Mouse (Mus musculus): ENCODE measurements at regions not wholly inside any gene's neighbourhood (a gene's known extent, or its start where the extent isn't known, plus 50 kb on each side); places are given as distances from the start of the nearest gene placed in this dataset.
A peak's percentile ranks its signal among the peaks of the same experiment; 100 is the strongest.

DNA sequence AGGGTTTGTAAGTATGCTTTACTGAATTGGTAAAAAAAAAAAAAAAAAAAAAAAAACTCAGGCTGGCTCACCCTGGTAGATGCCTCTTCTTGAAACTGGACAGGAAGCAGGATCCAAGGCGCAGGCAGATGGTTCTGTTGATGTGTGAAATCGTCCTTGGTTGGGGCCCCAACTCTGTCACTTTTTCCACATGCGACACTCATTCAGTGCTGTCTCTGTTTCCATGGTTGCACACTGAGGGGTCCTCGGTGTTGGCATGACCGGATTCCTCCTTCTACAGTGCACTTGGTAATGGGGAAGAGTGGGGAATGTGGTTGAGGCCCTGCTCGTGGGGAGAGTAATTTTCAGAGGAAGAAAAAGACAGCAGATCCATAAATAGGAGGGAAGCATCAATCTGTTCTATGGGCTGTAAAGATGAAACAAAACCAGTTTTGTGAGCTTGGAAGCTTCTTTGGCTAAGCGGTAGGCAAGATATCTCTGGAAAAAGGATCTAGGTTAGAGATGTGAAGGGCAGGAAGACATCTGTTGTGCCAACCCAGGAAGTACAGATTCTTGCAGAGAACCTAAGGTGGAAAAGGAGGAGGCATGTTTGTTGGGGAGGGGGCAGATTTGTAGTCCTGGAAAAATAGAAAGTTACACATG is 394.4 kb downstream of the Tmem132b start:
- no peaks in the 10 kb centered on the region for H3K27me3 ChIP-seq (replicated peaks)
- TF ChIP-seq FLI1 (IDR thresholded peaks at IDR 0.05; ENCODE audit: low read length) (no peak), GATA1 (IDR thresholded peaks at IDR 0.05; ENCODE audit: borderline replicate concordance, low read length) (no peak)

GRCm38 (mm10) chr5:125931502-125931901 is 399.9 kb downstream of the Tmem132b start:
- Histone ChIP-seq H3K36me3 (replicated peaks; ENCODE audit: low read length) (no peaks in the 10 kb centered on the region), H3K9me3 (peaks cover 59% of the 10 kb centered on the region), H3K27me3 (replicated peaks) (no peaks in the 10 kb centered on the region)

More for the DNA sequence above, 394.4 kb downstream of the Tmem132b start:
- H3K36me3 ChIP-seq (replicated peaks; ENCODE audit: low read length) = no peaks in the 10 kb centered on the region
- H3K4me3 ChIP-seq (replicated peaks) = no peak overlapping the region
- H3K9me3 ChIP-seq = peaks cover 59% of the 10 kb centered on the region
- no peaks in the 10 kb centered on the region for H3K4me1 ChIP-seq

DNA sequence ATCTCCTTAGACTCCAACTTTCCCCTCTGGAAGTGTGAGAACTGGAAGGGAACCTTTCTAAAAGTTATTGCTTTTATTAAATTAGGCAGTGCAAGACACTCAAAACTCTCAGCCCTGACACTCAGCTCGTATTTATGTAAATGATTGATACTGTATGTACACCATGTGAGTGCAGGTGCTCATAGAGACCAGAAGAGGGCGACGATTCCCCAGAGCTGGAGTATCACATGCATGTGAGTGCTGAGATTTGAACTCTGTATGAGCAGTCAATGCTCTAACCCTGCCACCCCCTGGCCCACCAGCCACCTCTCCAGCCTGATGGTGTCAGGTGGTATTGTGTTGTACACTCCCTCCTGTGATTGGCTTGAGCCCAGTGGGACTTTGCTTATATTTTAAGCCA is 407.8 kb downstream of the Tmem132b start:
- Histone ChIP-seq H3K9me3 (peaks cover 62% of the 10 kb centered on the region), H3K4me1 (no peaks in the 10 kb centered on the region), H3K27me3 (replicated peaks) (no peaks in the 10 kb centered on the region), H3K36me3 (replicated peaks; ENCODE audit: low read length) (no peaks in the 10 kb centered on the region), H3K4me3 (replicated peaks) (peak overlapping the region; percentile 70)
- TF ChIP-seq FLI1 (IDR thresholded peaks at IDR 0.05; ENCODE audit: low read length) (no peak), GATA1 (IDR thresholded peaks at IDR 0.05; ENCODE audit: borderline replicate concordance, low read length) (no peak)

More at GRCm38 (mm10) chr5:125931502-125931901, 399.9 kb downstream of the Tmem132b start:
- H3K4me3 ChIP-seq (replicated peaks) = no peak overlapping the region
- H3K4me1 ChIP-seq = no peaks in the 10 kb centered on the region
- TF ChIP-seq FLI1 (IDR thresholded peaks at IDR 0.05; ENCODE audit: low read length) (no peak), GATA1 (IDR thresholded peaks at IDR 0.05; ENCODE audit: borderline replicate concordance, low read length) (no peak)

DNA sequence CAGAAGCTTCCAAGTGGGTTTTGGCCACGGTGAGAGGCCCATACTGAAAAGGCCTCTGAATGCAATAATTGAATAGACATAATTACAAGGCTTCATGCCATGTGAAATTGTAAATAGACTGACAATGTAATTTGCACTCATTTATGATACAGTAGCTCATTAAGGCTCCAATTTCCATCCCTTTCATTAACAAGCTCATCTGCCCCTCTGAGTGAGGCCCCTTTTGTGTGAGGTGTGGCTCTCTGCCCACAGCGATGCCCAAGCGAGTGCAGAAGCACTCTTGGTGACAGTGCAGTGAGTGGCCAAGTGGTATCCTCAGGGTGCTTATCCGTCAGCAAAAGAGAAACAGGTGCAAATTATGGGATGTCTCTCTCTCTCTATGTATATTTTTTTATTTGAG is 415.2 kb downstream of the Tmem132b start:
- Histone ChIP-seq H3K9me3 (peaks cover 70% of the 10 kb centered on the region), H3K27me3 (replicated peaks) (no peaks in the 10 kb centered on the region), H3K4me3 (replicated peaks) (no peak overlapping the region), H3K4me1 (no peaks in the 10 kb centered on the region), H3K36me3 (replicated peaks; ENCODE audit: low read length) (no peaks in the 10 kb centered on the region)
- TF ChIP-seq FLI1 (IDR thresholded peaks at IDR 0.05; ENCODE audit: low read length) (no peak), GATA1 (IDR thresholded peaks at IDR 0.05; ENCODE audit: borderline replicate concordance, low read length) (no peak)

GRCm38 (mm10) chr5:125951641-125952040 is 420.1 kb downstream of the Tmem132b start:
- Histone ChIP-seq H3K4me1 (no peaks in the 10 kb centered on the region), H3K36me3 (replicated peaks; ENCODE audit: low read length) (no peaks in the 10 kb centered on the region), H3K27me3 (replicated peaks) (no peaks in the 10 kb centered on the region), H3K9me3 (peaks cover 63% of the 10 kb centered on the region), H3K4me3 (replicated peaks) (no peak overlapping the region)
- TF ChIP-seq GATA1 (IDR thresholded peaks at IDR 0.05; ENCODE audit: borderline replicate concordance, low read length) (no peak), FLI1 (IDR thresholded peaks at IDR 0.05; ENCODE audit: low read length) (no peak)

- TF ChIP-seq FLI1 (IDR thresholded peaks at IDR 0.05; ENCODE audit: low read length) = no peak
- no peak for TF ChIP-seq GATA1 (IDR thresholded peaks at IDR 0.05; ENCODE audit: borderline replicate concordance, low read length)
- no peaks in the 10 kb centered on the region for H3K36me3 ChIP-seq (replicated peaks; ENCODE audit: low read length)
- H3K27me3 ChIP-seq (replicated peaks) = no peaks in the 10 kb centered on the region
- no peaks in the 10 kb centered on the region for H3K4me1 ChIP-seq
- H3K9me3 ChIP-seq = peaks cover 72% of the 10 kb centered on the region
- H3K4me3 ChIP-seq (replicated peaks) = peak overlapping the region; percentile 26
Observed at GRCm38 (mm10) chr5:125964039-125964438, 432.5 kb downstream of the Tmem132b start.

DNA sequence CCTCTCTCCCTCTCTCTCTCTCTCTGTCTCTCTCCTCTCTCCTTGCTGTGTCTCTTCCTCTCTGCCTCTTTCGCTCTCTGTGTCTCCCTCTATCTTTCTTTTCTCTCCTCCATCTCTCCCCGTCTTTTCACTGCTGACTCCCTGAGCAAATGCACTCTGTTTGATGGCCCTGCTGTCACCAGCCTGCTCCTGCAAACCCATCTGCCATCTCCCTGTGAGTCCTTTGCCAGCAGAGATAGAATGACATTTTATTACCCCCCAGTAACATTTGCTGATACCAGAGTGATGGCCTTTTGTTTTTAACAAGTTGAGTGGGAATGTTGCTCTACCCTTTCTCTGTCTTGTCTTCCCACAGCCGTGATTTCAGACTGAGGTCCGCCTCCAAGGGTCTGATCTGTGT is 436.6 kb downstream of the Tmem132b start:
- TF ChIP-seq GATA1 (IDR thresholded peaks at IDR 0.05; ENCODE audit: borderline replicate concordance, low read length) = no peak
- no peak for TF ChIP-seq FLI1 (IDR thresholded peaks at IDR 0.05; ENCODE audit: low read length)
- Histone ChIP-seq H3K4me3 (replicated peaks) (no peak overlapping the region), H3K9me3 (peaks cover 88% of the 10 kb centered on the region), H3K36me3 (replicated peaks; ENCODE audit: low read length) (no peaks in the 10 kb centered on the region), H3K27me3 (replicated peaks) (no peaks in the 10 kb centered on the region), H3K4me1 (no peaks in the 10 kb centered on the region)

DNA sequence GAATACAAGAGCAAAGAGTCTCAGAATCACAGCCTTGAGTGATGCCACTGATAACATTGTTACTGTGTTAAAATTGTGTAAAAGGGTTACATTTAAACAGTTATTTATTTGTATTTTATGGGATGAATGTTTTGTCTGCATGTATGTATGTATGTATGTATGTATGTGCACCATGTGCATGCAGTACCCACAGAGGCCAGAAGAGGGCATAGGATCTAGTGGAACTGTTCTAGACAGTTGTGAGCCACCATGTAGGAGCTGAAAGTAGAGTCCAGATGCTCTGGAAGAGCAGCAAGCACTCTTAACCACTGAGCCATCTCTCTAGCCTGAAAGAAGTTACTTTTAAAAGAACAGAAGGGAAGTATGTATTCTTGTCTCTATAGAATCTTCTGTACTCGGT is 442.5 kb downstream of the Tmem132b start:
- TF ChIP-seq GATA1 (IDR thresholded peaks at IDR 0.05; ENCODE audit: borderline replicate concordance, low read length) = no peak
- TF ChIP-seq FLI1 (IDR thresholded peaks at IDR 0.05; ENCODE audit: low read length) = no peak
- H3K4me3 ChIP-seq (replicated peaks) = no peak overlapping the region
- peaks cover 77% of the 10 kb centered on the region for H3K9me3 ChIP-seq
- no peaks in the 10 kb centered on the region for H3K36me3 ChIP-seq (replicated peaks; ENCODE audit: low read length)
- H3K27me3 ChIP-seq (replicated peaks) = no peaks in the 10 kb centered on the region
- H3K4me1 ChIP-seq = no peaks in the 10 kb centered on the region

GRCm38 (mm10) chr5:125979801-125980200 is 448.2 kb downstream of the Tmem132b start:
- Histone ChIP-seq H3K36me3 (replicated peaks; ENCODE audit: low read length) (no peaks in the 10 kb centered on the region), H3K4me3 (replicated peaks) (no peak overlapping the region), H3K27me3 (replicated peaks) (no peaks in the 10 kb centered on the region), H3K9me3 (peaks cover 73% of the 10 kb centered on the region), H3K4me1 (no peaks in the 10 kb centered on the region)
- TF ChIP-seq GATA1 (IDR thresholded peaks at IDR 0.05; ENCODE audit: borderline replicate concordance, low read length) = no peak
- no peak for TF ChIP-seq FLI1 (IDR thresholded peaks at IDR 0.05; ENCODE audit: low read length)

DNA sequence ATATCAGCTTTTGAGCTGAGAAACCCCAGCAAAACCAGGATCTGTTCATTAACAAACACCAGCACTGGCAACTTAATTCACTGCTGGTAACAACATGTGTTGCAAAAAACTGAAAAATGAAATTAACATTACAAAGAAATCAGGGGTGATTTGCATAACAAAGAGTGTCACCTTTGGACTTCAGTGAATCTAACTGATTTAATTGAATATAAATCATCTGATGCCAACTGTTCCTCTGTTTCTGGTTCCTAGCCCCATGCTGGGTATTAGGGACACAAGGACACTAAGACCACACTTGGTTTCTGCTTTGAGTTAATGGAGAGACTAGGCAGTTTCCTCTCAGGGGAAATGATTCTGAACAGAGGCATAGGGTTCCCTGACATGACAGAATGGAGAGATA is 453.8 kb downstream of the Tmem132b start:
- H3K4me1 ChIP-seq = no peaks in the 10 kb centered on the region
- TF ChIP-seq FLI1 (IDR thresholded peaks at IDR 0.05; ENCODE audit: low read length) (no peak), GATA1 (IDR thresholded peaks at IDR 0.05; ENCODE audit: borderline replicate concordance, low read length) (no peak)

More for the DNA sequence above, 453.8 kb downstream of the Tmem132b start:
- H3K27me3 ChIP-seq (replicated peaks) = no peaks in the 10 kb centered on the region
- no peak overlapping the region for H3K4me3 ChIP-seq (replicated peaks)
- H3K9me3 ChIP-seq = peaks cover 70% of the 10 kb centered on the region
- H3K36me3 ChIP-seq (replicated peaks; ENCODE audit: low read length) = no peaks in the 10 kb centered on the region
